Mouse (Mus musculus) testis, adult 2 months (tissue): ENCODE results near the gene Rplp0. TPM values are rescaled to one million over a fixed set of nuclear protein-coding genes. Genes with fewer than 3 reads are reported as not detected.

ENCODE experiments used
- H3K27ac ChIP-seq: fragments of 200-500 bp; 2 replicates; pipeline ENCODE4 v1.5.1; 2012; ENCODE audit warnings: low read depth, low read length; ENCODE audit not compliant: control insufficient read depth, insufficient read depth
- H3K27me3 ChIP-seq: fragments of 200-500 bp; 2 replicates; pipeline ENCODE4 v1.6.1; 2012; ENCODE audit warnings: mild to moderate bottlenecking, low read length, moderate library complexity; ENCODE audit not compliant: control insufficient read depth, insufficient read depth
- H3K36me3 ChIP-seq: fragments of 200-500 bp; 2 replicates; pipeline ENCODE4 v1.6.1; 2012; ENCODE audit warnings: mild to moderate bottlenecking, low read length; ENCODE audit not compliant: control insufficient read depth, insufficient read depth
- H3K4me1 ChIP-seq: fragments of 200-500 bp; 2 replicates; pipeline ENCODE4 v1.6.1; 2012; ENCODE audit warnings: low read length; ENCODE audit not compliant: control insufficient read depth, insufficient read depth
- H3K4me3 ChIP-seq: fragments of 200-500 bp; 2 replicates; pipeline ENCODE4 v1.5.1; 2012; ENCODE audit warnings: low read depth, mild to moderate bottlenecking, low read length, moderate library complexity, mixed read lengths; ENCODE audit not compliant: control insufficient read depth
- CTCF ChIP-seq: fragments of 200-500 bp; IDR thresholded peaks from 2 replicates; pipeline ENCODE4 v1.5.1; 2012; ENCODE audit warnings: low read depth, mild to moderate bottlenecking, inconsistent platforms, low read length, moderate library complexity; ENCODE audit not compliant: control insufficient read depth, insufficient read depth, insufficient replicate concordance
- POLR2A ChIP-seq: fragments of 200-500 bp; IDR thresholded peaks from 2 replicates; pipeline ENCODE4 v1.6.1; 2012; ENCODE audit warnings: low read depth, mild to moderate bottlenecking, inconsistent platforms, low read length, moderate library complexity; ENCODE audit not compliant: control insufficient read depth
- polyA plus RNA-seq: library from polyadenylated mRNA; depleted of rRNA; stranded (reverse); fragments of >200 nt; gene quantifications from 2 replicates; pipeline ENCODE4 v1.2.3, GENCODE M21; 2012

Gene Rplp0
- polyA plus RNA-seq, 1 experiment = 1,500 TPM

DNA sequence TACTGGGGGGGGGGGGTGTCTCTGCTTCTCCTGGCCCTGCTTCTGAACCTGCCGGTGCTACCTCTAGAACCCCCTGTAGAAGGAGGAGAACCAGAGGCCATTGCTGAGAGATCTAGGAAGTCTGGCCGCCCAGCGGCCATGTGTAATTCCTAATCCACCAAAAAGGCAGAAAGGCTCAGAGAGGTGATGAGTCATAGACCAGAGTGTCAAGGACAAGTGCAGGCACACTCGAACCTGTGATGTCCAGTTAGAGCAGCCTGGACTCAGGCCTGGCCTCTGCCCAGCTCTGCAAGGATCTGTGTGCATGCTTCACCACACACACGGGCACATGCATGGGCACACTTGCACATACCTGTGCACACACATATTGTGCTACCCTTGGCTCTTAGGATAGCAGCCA lies 31.1 kb upstream of the Rplp0 start:
- no peak for TF ChIP-seq CTCF
- H3K4me3 ChIP-seq = no peak overlapping the region
- no peaks in the 10 kb centered on the region for H3K36me3 ChIP-seq
- no peak overlapping the region for H3K27ac ChIP-seq
- peaks cover 5% of the 10 kb centered on the region for H3K4me1 ChIP-seq
- no peaks in the 10 kb centered on the region for H3K27me3 ChIP-seq

DNA sequence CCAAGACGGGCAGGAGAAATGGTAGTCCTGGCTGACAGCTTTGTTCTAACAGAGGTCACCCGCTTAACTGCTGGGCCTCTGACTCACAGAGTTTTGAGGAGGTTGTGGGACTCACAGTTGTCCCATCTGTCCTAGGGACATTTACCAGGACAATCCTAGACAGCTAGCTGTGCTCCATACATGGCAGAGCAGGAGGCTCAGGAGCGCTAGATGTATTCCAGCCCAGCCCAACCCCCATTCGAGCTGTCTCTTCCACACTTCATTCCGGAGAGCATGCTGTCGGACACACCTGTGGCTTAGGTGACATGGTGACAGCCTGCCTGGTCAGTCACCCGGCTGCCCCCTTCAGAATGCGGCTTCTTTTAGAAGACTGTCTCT lies 29.9 kb upstream of the Rplp0 start:
- Histone ChIP-seq H3K27ac (no peak overlapping the region), H3K27me3 (no peaks in the 10 kb centered on the region), H3K36me3 (no peaks in the 10 kb centered on the region), H3K4me3 (no peak overlapping the region), H3K4me1 (peaks cover 5% of the 10 kb centered on the region)
- TF ChIP-seq POLR2A (no peak), CTCF (no peak)

DNA sequence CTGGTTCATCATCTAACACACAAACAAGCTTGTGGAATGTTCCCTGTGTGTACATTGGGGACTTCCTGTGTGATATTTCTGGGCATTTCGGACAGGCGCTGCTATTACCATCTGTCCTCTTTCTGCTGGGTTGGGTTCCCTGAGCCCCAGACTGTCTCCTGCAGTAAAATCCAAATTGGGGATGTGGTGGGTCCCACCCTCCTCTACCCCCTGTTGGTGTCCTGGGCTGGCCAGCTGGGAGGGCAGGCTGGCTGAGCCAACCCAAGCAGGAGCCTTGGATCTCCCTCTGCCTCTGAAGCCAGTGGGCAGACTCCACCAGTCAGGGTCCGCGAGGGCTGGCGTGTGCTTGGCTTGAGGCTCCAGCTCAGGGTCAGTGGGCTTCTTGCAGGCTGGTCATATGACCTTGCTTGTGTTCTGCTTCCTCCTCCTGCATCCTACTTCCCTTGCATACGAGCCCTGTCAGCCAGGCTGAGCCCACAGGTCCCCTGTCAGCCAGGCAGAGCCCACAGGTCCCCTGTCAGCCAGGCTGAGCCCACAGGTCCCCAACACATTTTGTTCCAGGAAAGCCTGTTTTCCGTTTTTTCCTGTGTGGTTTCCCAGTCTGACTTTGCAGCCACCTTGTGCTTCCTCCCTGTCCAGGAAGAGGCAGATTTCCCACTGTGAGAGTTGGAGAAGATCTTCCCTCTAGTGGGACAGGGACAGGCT lies 29.4 kb upstream of the Rplp0 start:
- Histone ChIP-seq H3K27ac (no peak overlapping the region), H3K27me3 (no peaks in the 10 kb centered on the region), H3K4me3 (no peak overlapping the region), H3K4me1 (peaks cover 3% of the 10 kb centered on the region), H3K36me3 (no peaks in the 10 kb centered on the region)
- TF ChIP-seq CTCF (no peak), POLR2A (no peak)

DNA sequence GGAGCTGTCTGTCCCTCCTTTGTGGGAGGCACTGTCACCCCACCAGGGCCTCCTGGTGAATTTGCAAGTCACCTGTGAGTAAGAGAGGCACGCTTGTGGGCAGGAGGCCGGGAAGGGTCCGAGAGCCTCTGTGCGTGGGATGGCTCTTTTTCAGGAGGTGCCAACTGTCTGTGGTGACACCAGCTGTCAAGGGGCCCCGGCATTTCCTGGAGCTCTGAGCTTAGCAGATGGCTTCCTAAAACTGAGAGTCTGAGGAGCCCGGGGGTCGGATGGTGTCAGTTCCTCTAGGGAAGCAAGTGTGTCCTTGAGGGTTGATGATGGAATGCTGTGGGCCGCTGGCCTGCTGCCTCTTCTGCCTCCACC lies 28.8 kb upstream of the Rplp0 start:
- TF ChIP-seq CTCF (no peak), POLR2A (no peak)
- Histone ChIP-seq H3K36me3 (no peaks in the 10 kb centered on the region), H3K27me3 (no peaks in the 10 kb centered on the region), H3K4me3 (no peak overlapping the region), H3K27ac (no peak overlapping the region), H3K4me1 (peaks cover 3% of the 10 kb centered on the region)

DNA sequence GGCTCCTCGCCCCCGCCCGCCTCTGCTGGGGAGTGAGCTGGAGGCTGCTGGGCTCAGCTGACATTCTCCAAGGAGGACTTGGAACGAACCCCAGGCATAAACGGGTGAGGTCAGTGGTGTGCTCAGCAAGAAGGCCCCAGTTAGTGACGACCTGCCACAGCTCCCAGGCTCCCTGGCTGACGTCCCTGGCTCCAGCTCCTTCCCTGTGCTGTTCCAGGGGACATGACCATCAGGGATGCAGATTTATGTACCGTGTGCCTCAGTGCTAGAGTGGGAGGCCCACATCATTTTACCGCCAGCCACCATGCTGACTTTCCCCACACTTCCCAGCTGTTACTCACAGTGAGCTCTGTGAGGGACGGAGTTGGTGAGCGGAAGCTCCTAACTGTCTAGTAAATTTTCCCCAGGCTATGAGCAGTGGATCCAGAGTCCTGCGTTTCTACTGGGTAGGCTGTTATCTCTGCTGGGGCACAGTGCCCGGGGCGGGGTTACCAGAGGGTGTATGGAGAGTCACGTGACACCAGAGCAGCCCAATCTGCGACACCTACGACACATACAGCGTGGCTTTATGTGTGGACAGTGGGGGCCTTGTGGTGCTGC lies 27.5 kb upstream of the Rplp0 start:
- TF ChIP-seq CTCF (no peak), POLR2A (no peak)
- H3K36me3 ChIP-seq = no peaks in the 10 kb centered on the region
- peaks cover 3% of the 10 kb centered on the region for H3K4me1 ChIP-seq
- no peak overlapping the region for H3K27ac ChIP-seq
- no peaks in the 10 kb centered on the region for H3K27me3 ChIP-seq
- H3K4me3 ChIP-seq = no peak overlapping the region

DNA sequence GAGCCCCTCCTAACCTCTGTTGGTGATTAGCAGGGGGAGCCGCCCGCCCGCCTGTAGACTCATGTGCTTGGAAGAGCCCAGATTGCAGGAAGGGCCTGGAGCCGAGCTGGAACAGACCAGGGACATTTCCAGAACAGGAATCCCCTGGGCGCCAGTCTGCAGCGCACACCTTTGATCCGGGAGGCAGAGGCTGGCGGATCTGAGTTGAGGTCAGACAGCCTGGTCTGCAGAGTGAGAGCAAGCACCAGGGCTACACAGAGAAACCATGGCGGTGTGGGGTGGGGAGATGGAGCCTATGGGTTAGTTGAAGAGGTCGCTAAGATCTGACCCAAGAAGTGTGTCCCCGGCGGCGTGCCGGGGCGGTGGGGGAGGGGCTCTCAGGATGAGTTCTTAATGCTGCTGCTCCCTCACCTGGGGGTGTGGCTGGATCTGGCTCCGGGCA lies 25.0 kb upstream of the Rplp0 start:
- Histone ChIP-seq H3K27ac (no peak overlapping the region), H3K36me3 (no peaks in the 10 kb centered on the region), H3K27me3 (no peaks in the 10 kb centered on the region), H3K4me1 (peaks cover 7% of the 10 kb centered on the region), H3K4me3 (no peak overlapping the region)
- no peak for TF ChIP-seq CTCF
- no peak for TF ChIP-seq POLR2A

DNA sequence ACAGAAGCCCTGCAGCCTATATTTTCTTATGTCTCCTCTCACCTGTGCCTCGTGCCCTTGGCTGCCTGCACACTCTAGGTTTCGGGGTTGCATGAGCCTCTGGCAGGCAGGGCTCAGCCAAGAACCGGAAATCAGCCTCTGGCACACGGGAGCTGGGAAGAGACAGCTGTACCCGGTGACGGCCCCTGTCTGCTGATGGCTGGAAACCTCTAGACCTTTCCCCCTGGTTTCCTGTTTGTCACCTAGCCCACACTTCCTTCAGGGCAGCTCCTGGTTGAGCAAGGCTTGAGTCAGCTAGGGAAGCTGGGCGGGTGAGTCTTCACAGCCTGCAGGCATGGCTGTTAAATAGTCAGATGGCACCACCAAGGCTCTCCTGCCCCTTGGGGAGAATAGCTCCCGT lies 24.4 kb upstream of the Rplp0 start:
- Histone ChIP-seq H3K27ac (no peak overlapping the region; the same call in 1 of the 2 replicates), H3K4me3 (no peak overlapping the region), H3K36me3 (no peaks in the 10 kb centered on the region), H3K27me3 (no peaks in the 10 kb centered on the region), H3K4me1 (peaks cover 7% of the 10 kb centered on the region)
- no peak for TF ChIP-seq CTCF
- TF ChIP-seq POLR2A = no peak
